Mouse (Mus musculus): Measurements from ENCODE around the gene Lhfpl2.

DNA sequence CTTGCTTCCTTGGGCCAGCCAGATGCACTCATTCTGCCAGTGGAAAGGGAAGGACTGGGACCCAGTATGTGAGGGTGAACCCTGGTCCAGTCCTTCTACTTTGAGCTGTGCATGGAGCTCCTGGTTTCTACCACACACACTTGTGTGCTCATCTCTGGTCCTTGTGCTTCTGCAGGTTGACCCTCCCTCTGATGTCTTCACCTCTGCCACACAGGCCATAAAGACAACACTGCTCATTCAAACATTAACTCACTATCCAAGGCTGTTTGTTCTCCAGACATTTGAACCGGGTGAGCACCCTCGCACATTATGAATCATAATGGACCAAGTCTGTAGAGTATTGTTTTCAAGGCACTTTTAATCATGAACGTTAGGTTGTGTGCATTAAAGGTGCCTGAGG lies 37.0 kb downstream of the Lhfpl2 start:
- TF ChIP-seq CTCF (IDR thresholded peaks at IDR 0.05; ENCODE audit: low read depth), result no peak
- no peak for TF ChIP-seq EP300 (IDR thresholded peaks at IDR 0.05; ENCODE audit: low read depth)
